Mouse (Mus musculus) CD8-positive naive resting alpha-beta T cell, adult 57 days (primary cell): ENCODE results near the gene Chst14. TPM values are rescaled to one million over a fixed set of nuclear protein-coding genes. Genes with fewer than 3 reads are reported as not detected.

Experiments used
- total RNA-seq: library from RNA; stranded (reverse); gene quantifications from one replicate; pipeline ENCODE4 v1.2.4, GENCODE M21; 2023

Gene Chst14
- total RNA-seq, result 2.6 TPM

GRCm38 (mm10) chr2:118926361-118926997 is at the start of gene Chst14:
Chst14 (plus strand) TSS chr2:118926496.

GRCm38 (mm10) chr2:118899981-118900825 is 26.1 kb upstream of the Chst14 start, which contains the start of gene Bahd1:
Bahd1 (plus strand) TSS chr2:118900377.

Other genes starting within 250 kb of the Chst14 start
- gene Ankrd63, start 222.5 kb upstream of the Chst14 start, total RNA-seq, result 0.34 TPM
- 110 TPM for gene Plcb2, start 198.1 kb upstream of the Chst14 start, total RNA-seq
- 18.9 TPM for gene Inafm2, start 180.7 kb upstream of the Chst14 start, total RNA-seq
- not detected for gene Ccdc9b, start 163.8 kb upstream of the Chst14 start, total RNA-seq
- gene Phgr1, start 153.7 kb upstream of the Chst14 start, total RNA-seq, result not detected
- not detected for gene Disp2, start 146.8 kb upstream of the Chst14 start, total RNA-seq
- 9.4 TPM for gene Knstrn, start 112.5 kb upstream of the Chst14 start, total RNA-seq
- gene Ivd, start 64.5 kb upstream of the Chst14 start, total RNA-seq, result 80.7 TPM
- gene Bahd1, start 26.1 kb upstream of the Chst14 start, total RNA-seq, result 41.1 TPM
- 14.9 TPM for gene Ccdc32, start 102.9 kb downstream of the Chst14 start, total RNA-seq
- 13.6 TPM for gene Rpusd2, start 108.3 kb downstream of the Chst14 start, total RNA-seq
- gene Knl1, start 120.6 kb downstream of the Chst14 start, total RNA-seq, result 0.92 TPM
- 0.86 TPM for gene Rad51, start 186.3 kb downstream of the Chst14 start, total RNA-seq
- gene Rmdn3, start 230.5 kb downstream of the Chst14 start, total RNA-seq, result 30.6 TPM
- gene Gchfr, start 241.3 kb downstream of the Chst14 start, total RNA-seq, result not detected
- 0.77 TPM for gene Gm14137, start 248.0 kb downstream of the Chst14 start, total RNA-seq